In the genomic region with DNA sequence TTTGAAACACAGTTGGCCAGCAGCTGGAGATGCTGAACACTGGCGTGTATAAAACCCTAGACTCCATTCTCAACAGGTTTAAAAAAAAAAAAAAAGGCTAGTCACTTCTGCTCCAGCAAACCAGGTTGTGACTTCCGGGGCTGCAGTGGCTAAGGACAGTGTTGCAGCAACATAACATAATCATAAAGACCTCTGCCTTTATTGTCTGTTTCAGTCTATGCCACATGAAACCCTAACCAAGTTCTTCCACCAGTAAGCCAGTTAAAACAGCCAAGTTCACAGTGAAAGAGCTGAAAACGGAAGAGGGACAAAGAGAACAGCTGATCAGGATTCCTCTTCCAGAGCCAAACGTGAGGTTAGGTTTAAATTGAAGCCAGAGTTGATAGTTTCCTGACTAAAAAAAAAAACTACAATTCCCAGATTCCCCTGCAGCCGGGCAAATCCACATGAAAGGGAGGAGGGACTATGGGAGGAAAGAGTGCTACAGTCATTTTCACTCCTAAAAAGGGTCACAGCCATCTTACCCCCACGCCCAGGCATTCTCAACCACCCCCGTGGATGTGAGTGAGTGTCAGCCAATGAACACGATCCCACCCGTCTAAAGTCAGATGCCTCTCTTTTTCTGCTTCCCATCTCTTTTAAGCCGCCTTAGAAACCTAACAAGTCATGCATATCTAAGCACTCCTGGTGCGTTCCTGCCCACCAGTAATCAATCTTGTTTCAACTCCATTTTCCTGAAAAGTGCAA, we compare ENCODE assay signal across 8 mouse cellular contexts.
DNase-seq lines count a peak whose midpoint lies in the region; ATAC-seq and TF ChIP-seq lines count a peak whose summit lies in the region.

No protein-coding gene starts in this region.

- no peak for TF ChIP-seq POLR2A in liver, adult 2 months (IDR thresholded peaks at IDR 0.05; ENCODE audit: extremely low read depth, insufficient read depth, low read length)

- TF ChIP-seq CTCF in liver, adult 2 months (IDR thresholded peaks at IDR 0.05; ENCODE audit: low read depth, low read length): no peak

- H3K36me3 ChIP-seq in liver, adult 2 months (ENCODE audit: control insufficient read depth, insufficient read depth, low read length): no peaks in the 10 kb centered on the region
- H3K36me3 ChIP-seq in kidney, embryonic 14.5 days (ENCODE audit: control insufficient read depth, insufficient read depth, low read length): no peaks in the 10 kb centered on the region
- no peaks in the 10 kb centered on the region for H3K36me3 ChIP-seq in limb, embryonic 12.5 days
- no peaks in the 10 kb centered on the region for H3K36me3 ChIP-seq in midbrain, embryonic 14.5 days (ENCODE audit: control insufficient read depth, insufficient read depth, low read length)

- 16% methylated on average over 11 of the region's 11 CpGs for WGBS in liver, adult 2 months
- 12% methylated on average over 11 of the region's 11 CpGs for WGBS in kidney, embryonic 14.5 days
- 14% methylated on average over 11 of the region's 11 CpGs for WGBS in limb, embryonic 12.5 days
- WGBS in midbrain, embryonic 14.5 days: 12% methylated on average over 11 of the region's 11 CpGs

- H3K4me1 ChIP-seq in liver, adult 2 months (ENCODE audit: control insufficient read depth, insufficient read depth, low read length): peaks cover 7% of the 10 kb centered on the region
- no peaks in the 10 kb centered on the region for H3K4me1 ChIP-seq in kidney, embryonic 14.5 days (ENCODE audit: control insufficient read depth, insufficient read depth, low read length)
- no peaks in the 10 kb centered on the region for H3K4me1 ChIP-seq in limb, embryonic 12.5 days (replicated peaks)
- H3K4me1 ChIP-seq in midbrain, embryonic 14.5 days (ENCODE audit: control insufficient read depth, insufficient read depth, low read length): no peaks in the 10 kb centered on the region

- H3K4me3 ChIP-seq in liver, adult 2 months (ENCODE audit: insufficient read depth, low read depth, low read length): peak overlapping the region; percentile 53
- H3K4me3 ChIP-seq in kidney, embryonic 14.5 days (ENCODE audit: low read length): peak overlapping the region; percentile 37
- peak overlapping the region; percentile 36 for H3K4me3 ChIP-seq in limb, embryonic 12.5 days (replicated peaks)
- H3K4me3 ChIP-seq in midbrain, embryonic 14.5 days (replicated peaks; ENCODE audit: low read depth, low read length): peak overlapping the region; percentile 37

- DNase-seq in liver, adult 2 months (ENCODE audit: extremely low read depth, low read depth, low spot score): peak; percentile 56
- no peak for DNase-seq in liver
- peak; percentile 75 for DNase-seq in embryo, embryonic 9.5 days (ENCODE audit: extremely low spot score)
- DNase-seq in heart, adult 8-10 months (ENCODE audit: low spot score): peak; percentile 61
- peak; percentile 81 for DNase-seq in midbrain, embryonic 14.5 days
- peak; percentile 44 for DNase-seq in telencephalon, adult 2 months (ENCODE audit: low read depth, low spot score)

- no peaks in the 10 kb centered on the region for H3K79me2 ChIP-seq in liver, adult 2 months (ENCODE audit: control insufficient read depth, insufficient read depth, low read length)

- H3K9me3 ChIP-seq in kidney, embryonic 14.5 days (ENCODE audit: control insufficient read depth, low read length): no peaks in the 10 kb centered on the region
- H3K9me3 ChIP-seq in limb, embryonic 12.5 days: no peaks in the 10 kb centered on the region
- no peaks in the 10 kb centered on the region for H3K9me3 ChIP-seq in midbrain, embryonic 14.5 days (ENCODE audit: control insufficient read depth, low read length)

- H3K27ac ChIP-seq in liver, adult 2 months (replicated peaks; ENCODE audit: insufficient read depth, low read depth, low read length): peak overlapping the region; percentile 39; the same call in 1 of the 2 replicates
- H3K27ac ChIP-seq in kidney, embryonic 14.5 days (ENCODE audit: low read depth, low read length): peak overlapping the region; percentile 52
- no peak overlapping the region for H3K27ac ChIP-seq in limb, embryonic 12.5 days
- peak overlapping the region; percentile 14; the same call in 1 of the 2 replicates for H3K27ac ChIP-seq in midbrain, embryonic 14.5 days (replicated peaks; ENCODE audit: low read depth, low read length)

- H3K4me2 ChIP-seq in kidney, embryonic 14.5 days (replicated peaks; ENCODE audit: low read depth, low read length): peak overlapping the region; percentile 44
- H3K4me2 ChIP-seq in limb, embryonic 12.5 days: peak overlapping the region; percentile 50
- H3K4me2 ChIP-seq in midbrain, embryonic 14.5 days (ENCODE audit: low read length): peak overlapping the region; percentile 62

- H3K9ac ChIP-seq in liver, adult 2 months (ENCODE audit: low read depth, low read length): peak overlapping the region; percentile 65
- H3K9ac ChIP-seq in kidney, embryonic 14.5 days (ENCODE audit: low read depth, low read length): peak overlapping the region; percentile 54; the same call in 1 of the 2 replicates
- H3K9ac ChIP-seq in limb, embryonic 12.5 days (replicated peaks): peak overlapping the region; percentile 50; the same call in 1 of the 2 replicates
- H3K9ac ChIP-seq in midbrain, embryonic 14.5 days (replicated peaks; ENCODE audit: low read length): peak overlapping the region; percentile 46

- peak; percentile 79 for ATAC-seq in kidney, embryonic 14.5 days (ENCODE audit: low FRiP score, low TSS enrichment)
- peak; percentile 59; the same call in 1 of the 2 replicates for ATAC-seq in limb, embryonic 12.5 days (ENCODE audit: insufficient number of reproducible peaks, insufficient read depth, low FRiP score, low TSS enrichment, low read depth)
- peak; percentile 82 for ATAC-seq in midbrain, embryonic 14.5 days (ENCODE audit: low FRiP score, low TSS enrichment)

- H3K27me3 ChIP-seq in liver, adult 2 months (ENCODE audit: control insufficient read depth, insufficient read depth, low read length): no peaks in the 10 kb centered on the region
- no peaks in the 10 kb centered on the region for H3K27me3 ChIP-seq in kidney, embryonic 14.5 days (ENCODE audit: control insufficient read depth, insufficient read depth, low read length)
- no peaks in the 10 kb centered on the region for H3K27me3 ChIP-seq in limb, embryonic 12.5 days
- no peaks in the 10 kb centered on the region for H3K27me3 ChIP-seq in midbrain, embryonic 14.5 days (ENCODE audit: control insufficient read depth, insufficient read depth, low read length)
